Mouse (Mus musculus) embryo, embryonic 11 days (tissue): ENCODE measurements around the gene Syt8.

Experiments used
- DNase-seq: peaks from one replicate; pipeline ENCODE4 v3.0.0-alpha.2; 2015

Gene Syt8

GRCm38 (mm10) chr7:142449038-142449617, 14.5 kb downstream of the Syt8 start:
- DNase-seq: no peak

DNA sequence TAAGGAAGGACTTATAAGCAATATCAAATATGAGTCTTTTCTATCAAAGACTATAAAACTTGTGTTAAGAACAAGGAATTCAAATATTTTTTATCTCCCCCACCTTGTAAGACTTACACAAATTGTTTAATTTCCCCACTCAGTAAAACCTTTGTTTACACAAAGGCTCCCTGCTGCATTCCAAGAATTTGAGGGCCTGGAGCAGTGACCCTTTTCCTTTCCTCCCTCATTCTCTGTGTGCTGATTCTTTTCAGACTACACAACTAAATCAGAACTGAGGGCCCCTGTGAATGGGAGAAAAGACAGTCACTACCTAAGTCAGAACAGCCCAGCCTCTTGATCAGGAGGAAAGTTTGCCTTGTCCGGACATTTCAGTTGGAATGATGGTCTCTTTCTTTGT, 20.1 kb downstream of the Syt8 start:
- no peak for DNase-seq

DNA sequence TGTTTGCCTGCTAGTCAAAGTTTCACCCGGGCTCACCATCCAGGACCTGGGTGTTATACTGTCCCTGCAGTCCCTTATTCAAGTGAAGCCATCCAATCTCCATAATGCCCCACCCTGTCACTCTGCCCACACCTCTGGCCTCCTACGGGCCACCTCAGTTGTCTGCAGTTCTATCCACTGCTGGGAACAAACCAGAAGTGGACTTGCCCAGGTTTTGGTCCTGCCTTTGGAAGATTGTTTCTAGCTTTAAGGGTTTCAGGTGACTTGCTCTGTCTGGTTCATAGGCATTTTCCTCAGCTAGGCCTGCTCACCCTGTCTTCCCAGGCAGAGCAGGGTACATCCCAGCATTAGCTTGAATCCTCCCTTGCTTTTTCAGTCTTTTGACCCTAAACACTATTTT, 20.6 kb downstream of the Syt8 start:
- DNase-seq: no peak

DNA sequence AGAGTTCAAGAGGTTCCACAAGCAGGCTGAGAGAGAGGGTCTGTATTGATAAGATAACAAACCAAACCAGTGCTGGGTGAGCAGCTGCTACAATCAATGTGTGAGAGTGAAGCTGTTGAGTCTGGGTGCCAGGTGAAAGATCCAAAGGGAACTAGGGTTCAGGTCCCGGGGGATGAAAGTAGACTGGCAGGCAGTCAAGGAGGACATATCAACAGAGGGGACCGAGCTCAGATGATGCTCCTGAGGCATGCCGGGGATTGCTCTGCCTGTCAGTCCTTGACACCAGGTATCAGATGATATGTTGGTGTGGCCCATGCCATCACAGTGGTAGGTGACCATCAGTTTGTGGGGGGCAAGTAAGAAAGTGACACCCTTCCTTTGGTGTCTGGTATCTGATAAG, 22.2 kb downstream of the Syt8 start:
- no peak for DNase-seq

- DNase-seq: peak; percentile 61
Observed at GRCm38 (mm10) chr7:142457227-142457811, 22.7 kb downstream of the Syt8 start.

- peak; percentile 79 for DNase-seq
Observed at GRCm38 (mm10) chr7:142458026-142458425, 23.4 kb downstream of the Syt8 start.

DNA sequence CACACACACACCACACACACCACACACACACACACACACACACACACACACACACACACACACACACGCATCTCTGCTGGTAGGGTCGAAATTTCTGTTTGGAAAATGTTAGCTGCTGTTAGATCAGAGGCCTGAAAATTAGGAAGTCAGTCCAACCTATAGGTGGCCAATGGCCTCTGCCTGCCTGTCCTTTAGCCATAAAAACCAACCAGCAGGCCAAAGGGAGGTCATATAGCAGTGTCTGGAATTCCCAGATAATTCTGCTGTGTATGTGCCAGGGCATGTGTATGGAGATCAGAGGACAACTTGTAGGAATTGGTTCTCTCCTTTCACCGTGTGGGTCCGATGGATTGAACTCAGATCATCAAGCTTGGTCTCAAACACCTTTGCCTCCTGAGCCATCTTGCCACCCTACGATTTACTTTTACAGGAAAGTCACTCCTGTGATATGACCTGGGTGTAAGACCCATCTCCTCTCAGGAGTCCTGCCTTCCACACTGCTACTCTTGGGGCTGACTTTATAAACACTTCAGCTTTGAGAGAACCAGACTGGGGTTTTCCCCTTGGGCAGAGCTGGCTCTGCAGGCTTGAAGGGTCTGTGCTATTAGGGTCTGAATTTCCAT, 24.1 kb downstream of the Syt8 start:
- no peak for DNase-seq

DNA sequence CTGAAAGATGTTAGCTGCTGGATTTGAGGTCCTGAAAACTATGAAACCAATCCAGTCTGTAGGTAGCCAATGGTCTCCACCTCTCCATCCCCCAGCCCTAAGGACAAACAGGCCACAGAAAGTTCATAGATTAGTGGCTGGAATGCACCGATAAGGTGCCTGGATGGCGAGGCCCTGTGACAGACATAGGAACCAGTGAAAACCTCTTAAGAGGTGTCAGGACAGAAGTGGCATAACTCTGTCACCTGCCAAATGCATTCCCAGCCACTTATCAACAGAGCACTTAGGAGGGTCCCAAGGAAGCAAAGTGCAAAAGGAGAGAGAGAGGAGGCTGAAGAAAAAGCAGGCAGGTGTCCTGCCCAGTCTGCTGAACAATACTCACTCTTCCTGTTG, 24.6 kb downstream of the Syt8 start:
- no peak for DNase-seq

DNA sequence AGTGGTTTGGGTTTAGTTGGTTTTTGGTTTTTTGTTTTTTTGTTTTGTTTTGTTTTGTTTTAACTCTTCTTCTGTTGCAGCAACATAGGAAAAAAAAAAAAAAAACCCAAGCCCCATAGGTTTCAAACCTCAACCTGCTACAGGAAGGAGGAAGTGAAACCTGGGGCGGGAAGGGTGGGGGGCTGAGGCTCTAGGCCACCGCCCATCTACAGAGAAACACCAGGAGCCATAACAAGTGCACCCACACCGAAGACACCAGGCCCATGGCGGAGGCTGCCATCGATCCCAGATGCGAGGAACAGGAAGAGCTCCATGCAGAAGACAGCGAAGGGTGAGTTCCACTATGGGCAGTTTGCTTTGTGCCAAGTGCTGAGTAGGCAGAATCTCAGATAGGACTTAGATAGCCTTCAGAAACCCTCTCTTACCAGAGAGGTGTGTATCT, 26.0 kb downstream of the Syt8 start, which contains the start of gene Lsp1:
Gene Lsp1 (plus strand): TSS at position 174 of the 442 bp plus-strand sequence.
- DNase-seq: no peak

GRCm38 (mm10) chr7:142461446-142461845, 26.8 kb downstream of the Syt8 start:
- no peak for DNase-seq

GRCm38 (mm10) chr7:142462190-142462589, 27.5 kb downstream of the Syt8 start:
- no peak for DNase-seq

DNA sequence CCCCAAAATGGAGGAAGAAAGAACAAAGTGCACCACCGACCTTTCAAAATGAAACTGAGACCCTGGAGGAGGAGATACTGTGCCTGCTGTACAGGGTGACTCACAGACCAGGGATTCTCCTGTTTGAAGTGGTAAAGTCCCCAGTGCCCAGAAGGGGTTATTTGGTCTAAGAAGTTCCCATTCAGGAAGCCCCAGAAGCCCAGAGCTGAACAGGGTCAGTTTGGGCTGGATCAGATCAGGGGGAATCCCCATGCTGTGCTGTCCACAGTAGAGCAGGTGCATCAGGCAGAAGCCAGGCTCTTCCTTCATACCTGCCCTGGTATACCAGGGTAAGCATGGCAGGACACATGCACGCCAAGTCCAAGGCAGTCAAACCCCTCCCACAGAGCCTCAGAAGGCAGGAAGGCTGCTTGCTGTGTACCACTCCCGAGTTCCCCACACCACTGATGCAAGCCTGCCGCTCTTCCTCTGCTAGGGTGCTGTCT, 28.0 kb downstream of the Syt8 start:
- no peak for DNase-seq

DNA sequence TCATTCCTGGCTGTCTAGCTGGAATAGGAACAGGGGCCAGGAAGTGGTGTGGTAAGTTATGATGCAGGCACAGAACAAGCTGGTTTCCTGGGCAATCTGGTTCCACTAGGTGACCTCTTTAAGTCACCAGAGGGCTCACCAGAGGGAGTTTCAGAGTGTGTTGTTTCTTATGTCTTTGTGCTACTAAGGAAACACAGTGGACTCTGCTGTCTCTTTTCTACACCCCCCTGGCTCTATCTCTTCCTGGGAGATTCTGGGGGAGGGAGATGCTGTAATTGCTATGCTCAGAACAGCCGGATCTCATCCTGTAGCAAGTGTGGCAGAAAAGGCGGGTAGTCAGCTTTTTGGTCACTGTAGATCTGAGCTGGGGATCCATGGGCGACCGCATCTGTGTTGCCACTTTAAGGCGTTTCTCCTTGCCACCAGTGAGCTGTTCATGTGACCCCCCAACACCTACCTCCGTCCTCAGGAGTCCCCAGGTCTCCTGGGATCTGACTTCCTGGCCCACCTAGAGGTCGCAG, 35.6 kb downstream of the Syt8 start:
- DNase-seq: no peak

- DNase-seq: peak; percentile 80
Observed at GRCm38 (mm10) chr7:142470808-142471413, 36.3 kb downstream of the Syt8 start.

DNA sequence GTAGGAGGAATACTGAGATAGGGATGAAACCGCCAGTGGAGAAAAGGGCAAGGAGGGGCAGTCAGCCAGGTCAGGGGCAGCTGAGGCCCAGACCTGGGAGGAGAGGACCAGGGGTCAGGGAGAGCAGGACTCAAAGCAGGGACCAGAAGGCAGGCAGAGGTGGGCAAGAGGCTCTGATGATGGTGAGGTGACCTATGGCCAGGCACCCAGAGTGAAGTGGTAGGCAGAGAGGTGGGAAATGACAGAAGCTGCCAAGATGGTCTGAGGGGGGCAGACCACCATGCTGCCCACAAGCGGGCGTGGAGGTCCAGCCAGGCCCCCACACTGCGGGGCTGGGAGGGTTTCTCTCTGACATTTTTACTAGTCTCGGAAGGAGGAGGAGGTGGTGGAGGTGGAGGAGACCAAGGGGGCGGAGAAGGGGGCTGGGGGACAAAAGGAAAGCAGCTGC, 36.8 kb downstream of the Syt8 start:
- peak; percentile 46 for DNase-seq

GRCm38 (mm10) chr7:142471884-142472570, 37.4 kb downstream of the Syt8 start:
- peak; percentile 48 for DNase-seq

DNA sequence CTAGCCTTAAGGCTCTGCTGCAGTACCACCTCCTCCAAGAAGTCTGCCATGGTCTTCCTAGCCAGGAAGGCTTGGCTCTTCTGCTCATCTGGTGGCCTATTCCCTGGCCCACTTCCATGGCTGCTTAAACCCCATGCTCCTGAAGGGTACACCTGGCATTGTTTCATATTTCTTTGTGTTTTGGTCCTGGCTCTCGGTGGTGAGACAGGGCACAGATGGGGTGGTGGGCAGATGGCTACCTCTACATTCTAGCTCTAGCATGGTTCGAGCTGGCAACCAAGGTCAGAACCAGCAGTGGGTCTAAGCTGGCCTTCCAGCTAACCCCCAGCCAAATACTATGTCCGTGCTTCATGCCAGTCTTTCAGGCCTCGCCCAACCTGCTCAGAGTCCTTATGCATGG, 38.3 kb downstream of the Syt8 start:
- DNase-seq: no peak

DNA sequence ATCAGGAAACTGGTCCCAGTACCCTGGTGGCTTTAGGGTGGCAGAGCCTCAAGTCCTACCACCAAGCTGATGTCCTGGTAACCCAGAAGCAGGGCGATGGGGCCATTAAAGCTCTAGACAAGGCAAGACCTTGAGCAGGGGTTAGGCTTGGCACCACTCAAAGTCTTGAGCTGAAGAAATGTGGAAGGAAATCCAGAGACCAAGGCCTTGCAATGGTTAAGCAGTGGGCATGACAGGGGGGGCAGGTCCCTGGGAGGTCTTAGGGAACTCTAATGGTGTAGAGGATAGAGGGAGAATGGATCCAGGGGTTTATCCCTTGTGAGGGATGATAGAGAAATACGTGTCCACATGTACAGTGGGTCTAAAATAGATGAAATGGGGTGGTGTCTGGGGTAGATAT, 38.8 kb downstream of the Syt8 start:
- no peak for DNase-seq

GRCm38 (mm10) chr7:142474799-142475198, 40.1 kb downstream of the Syt8 start:
- no peak for DNase-seq

DNA sequence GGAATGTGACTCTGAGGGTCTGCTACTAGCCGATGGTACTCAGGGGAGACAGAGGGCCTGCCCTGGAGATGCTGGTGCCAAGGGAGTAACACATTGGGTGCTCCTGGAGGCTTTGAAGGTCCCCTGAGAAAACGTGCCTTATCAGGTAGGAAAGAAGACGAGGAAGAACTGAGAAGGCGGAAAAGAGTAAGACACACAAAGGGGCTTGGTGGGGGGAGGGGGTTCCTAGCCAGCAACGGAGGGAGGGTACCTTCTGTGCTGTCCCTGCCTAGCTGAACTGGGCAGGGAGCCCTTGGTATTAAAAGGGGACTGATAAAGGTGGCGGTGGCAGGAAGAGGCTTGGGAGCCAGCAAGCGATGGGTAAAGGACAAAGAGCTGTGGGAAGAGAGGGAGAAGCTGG, 41.0 kb downstream of the Syt8 start:
- no peak for DNase-seq

GRCm38 (mm10) chr7:142476271-142476670, 41.6 kb downstream of the Syt8 start:
- DNase-seq: no peak

DNA sequence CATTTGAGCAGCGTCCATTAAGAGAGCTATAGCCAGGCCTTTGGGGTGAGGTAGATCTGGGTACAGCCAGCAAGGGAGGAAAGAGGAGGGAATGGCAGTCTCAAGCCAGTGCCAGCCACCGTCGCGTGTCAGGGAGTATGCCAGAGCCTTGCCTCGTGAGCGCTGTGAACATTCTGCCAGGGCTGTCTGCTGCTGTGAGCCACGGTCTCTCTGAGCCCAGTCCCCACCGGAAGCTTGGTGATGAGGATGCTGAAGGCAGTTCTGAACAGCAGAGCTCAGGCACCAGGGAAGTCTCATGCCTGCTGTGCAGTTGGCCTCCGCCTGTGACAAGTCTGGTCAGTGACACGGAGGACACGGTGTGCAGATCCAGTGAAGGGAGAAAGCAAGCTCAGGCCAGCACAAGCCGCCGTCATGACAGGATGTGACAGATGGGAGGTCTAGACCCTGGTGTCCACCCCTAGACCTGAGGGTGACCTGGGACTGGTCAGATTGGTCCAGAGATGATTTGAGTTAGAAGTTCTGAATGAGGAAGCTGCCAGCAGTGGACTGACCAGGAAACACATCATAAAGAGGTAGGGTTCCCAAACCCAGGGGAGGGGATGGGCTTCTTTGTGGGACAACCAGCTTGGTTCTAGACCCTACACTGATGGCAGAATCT, 42.3 kb downstream of the Syt8 start:
- DNase-seq: no peak
